Mouse (Mus musculus): ENCODE results near the gene Ddx5.
"Not testable (repeated sequence)": the region's sequence is repeated elsewhere in the genome, so short reads cannot be mapped to it uniquely, and the experiment has no call there.

Ddx5 gene

DNA sequence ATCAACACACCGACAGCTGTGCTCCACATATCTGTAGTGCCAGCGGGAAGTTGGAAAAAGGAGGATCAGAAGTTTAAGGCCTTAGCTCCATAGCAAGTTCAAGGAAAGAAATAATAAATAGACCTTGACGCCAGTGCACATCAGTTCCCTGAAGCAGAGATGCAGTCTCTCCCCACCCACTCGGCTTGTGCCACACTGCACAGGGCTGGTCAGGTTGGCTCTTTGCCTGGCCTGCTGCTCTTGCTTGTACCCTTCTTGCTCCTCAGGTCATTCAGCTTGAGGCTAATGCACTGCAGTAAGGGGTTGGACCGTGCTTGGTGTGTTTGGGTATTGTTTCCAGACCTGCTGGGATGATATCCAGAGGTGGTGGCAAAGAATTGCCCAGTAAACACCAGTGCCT, 28.5 kb downstream of the Ddx5 start:
- DNase-seq, result no peak

GRCm38 (mm10) chr11:106759028-106759427, 30.0 kb downstream of the Ddx5 start:
- no peak for DNase-seq

GRCm38 (mm10) chr11:106755583-106755982, 33.4 kb downstream of the Ddx5 start:
- no peak for DNase-seq

- DNase-seq, result no peak
Measured at GRCm38 (mm10) chr11:106753314-106753713, 35.7 kb downstream of the Ddx5 start.

DNA sequence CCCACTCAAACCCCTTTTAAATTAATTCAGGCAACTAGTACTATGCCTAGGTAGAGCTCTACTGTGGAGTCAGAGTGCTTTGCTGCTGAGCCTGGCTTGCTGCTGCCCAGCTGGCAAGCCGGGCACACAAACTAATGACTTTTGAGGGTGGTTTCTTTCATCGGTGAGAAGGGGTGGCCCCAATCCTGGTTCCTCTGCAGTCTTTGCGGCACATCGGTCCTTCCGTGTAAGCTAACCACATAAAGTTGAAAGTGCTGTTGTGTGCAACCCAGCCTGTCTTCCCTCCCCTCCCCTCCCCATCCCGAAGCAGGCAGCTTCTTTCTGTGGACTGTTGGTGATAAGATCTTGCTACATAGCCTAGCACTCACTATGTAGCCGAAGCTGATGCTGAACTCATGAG, 36.9 kb downstream of the Ddx5 start:
- DNase-seq, result no peak

- DNase-seq, result no peak
Measured at GRCm38 (mm10) chr11:106751039-106752018, 37.7 kb downstream of the Ddx5 start, which contains the start of gene Milr1. Gene Milr1, plus strand, starts transcription at chr11:106751226.

- DNase-seq, result no peak
Measured at GRCm38 (mm10) chr11:106750121-106750751, 38.7 kb downstream of the Ddx5 start, which contains the start of gene Pecam1. Gene Pecam1, minus strand, starts transcription at chr11:106750628.

DNA sequence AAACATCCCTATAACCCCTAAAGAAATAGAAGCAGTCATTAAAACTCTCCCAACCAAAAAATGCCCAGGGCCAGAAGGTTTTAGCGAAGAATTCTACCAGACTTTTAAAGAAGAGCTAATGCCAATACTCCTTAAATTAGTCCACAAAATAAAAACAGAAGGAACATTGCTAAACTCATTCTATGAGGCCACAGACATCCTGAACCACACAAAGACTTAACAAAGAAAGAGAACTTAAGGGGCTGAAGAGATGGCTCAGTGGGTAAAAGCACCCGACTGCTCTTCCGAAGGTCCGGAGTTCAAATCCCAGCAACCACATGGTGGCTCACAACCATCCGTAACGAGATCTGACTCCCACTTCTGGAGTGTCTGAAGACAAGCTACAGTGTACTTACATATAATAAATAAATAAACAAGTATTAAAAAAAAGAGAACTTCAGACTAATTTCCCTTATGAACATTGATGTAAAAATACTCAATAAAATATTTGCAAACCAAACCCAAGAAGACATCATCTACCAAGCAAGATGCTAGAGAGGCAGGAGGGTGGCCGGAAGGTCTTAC, 39.3 kb downstream of the Ddx5 start:
- not testable (repeated sequence) for DNase-seq

- no peak for DNase-seq
Measured at GRCm38 (mm10) chr11:106744949-106745348, 44.0 kb downstream of the Ddx5 start.

DNA sequence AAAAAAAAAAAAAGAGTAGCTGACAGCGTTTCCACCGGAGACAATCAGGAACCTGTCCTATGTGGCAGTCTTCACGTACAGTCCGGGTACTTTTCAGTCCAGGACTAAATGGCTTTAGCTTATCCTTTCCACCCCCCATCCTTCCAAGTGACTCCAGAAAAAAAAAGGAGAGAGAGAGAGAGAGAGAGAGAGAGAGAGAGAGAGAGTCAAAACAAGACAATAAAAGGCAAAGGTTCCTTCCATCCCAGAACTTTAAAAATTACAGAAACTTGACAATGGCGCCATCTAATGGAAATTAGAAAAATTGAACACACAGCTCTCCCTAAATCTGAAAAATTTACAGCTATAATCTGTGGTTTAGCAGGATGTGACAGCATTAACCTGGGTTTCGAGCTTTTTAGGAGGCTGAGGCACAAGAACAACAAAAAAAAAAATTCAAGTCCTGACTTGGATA, 46.6 kb downstream of the Ddx5 start:
- no peak for DNase-seq

DNA sequence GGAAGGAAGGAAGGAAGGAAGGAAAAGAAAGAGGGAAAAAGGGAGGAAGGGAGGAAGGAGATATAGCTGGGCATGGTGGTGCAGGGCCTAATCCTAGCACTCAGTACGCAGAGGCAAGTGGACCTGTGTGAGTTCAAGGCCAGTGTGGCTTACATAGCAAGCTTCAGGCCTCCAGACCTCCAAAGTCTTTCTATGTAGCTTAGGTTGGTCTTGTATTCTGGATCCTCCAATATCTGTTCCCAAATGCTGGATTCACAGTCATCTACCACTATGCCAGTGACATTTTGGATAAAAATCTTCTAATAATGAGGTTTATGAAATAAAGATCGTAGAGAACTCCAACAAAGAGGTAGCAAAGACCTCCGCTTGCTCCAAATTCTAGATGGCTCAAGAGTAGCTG, 47.2 kb downstream of the Ddx5 start:
- no peak for DNase-seq

DNA sequence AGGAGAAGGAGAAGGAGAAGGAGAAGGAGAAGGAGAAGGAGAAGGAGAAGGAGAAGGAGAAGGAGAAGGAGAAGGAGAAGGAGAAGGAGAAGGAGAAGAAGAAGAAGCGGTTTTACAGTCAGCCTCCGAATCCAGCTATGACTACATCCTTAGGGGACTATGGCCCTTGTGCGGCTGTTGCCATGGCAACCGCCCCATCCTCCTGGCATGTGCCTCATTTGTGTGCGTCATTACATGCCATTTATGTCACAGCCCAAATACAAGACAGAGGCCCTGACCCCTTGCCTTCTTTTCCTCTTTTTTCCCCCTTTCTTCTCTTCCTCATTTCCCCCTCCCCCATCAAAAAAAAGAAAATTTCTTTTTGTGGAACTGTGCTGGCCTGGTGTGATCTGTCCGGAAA, 47.8 kb downstream of the Ddx5 start:
- peak; percentile 35 for DNase-seq

DNA sequence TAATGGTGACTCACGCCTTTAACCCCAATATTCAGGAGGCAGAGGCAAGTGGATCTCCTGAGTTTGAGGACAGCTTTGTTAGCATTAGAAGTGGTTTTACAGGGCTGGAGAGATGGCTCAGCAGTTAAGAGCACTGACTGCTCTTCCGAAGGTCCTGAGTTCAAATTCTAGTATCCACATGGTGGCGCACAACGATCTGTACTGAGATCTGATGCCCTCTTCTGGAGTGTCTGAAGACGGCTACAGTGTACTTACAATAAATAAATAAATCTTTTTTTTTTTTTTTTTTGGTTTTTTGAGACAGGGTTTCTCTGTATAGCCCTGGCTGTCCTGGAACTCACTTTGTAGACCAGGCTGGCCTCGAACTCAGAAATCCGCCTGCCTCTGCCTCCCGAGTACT, 48.3 kb downstream of the Ddx5 start:
- DNase-seq, result not testable (repeated sequence)

- DNase-seq, result no peak
Measured at GRCm38 (mm10) chr11:106739116-106739515, 49.9 kb downstream of the Ddx5 start.

DNA sequence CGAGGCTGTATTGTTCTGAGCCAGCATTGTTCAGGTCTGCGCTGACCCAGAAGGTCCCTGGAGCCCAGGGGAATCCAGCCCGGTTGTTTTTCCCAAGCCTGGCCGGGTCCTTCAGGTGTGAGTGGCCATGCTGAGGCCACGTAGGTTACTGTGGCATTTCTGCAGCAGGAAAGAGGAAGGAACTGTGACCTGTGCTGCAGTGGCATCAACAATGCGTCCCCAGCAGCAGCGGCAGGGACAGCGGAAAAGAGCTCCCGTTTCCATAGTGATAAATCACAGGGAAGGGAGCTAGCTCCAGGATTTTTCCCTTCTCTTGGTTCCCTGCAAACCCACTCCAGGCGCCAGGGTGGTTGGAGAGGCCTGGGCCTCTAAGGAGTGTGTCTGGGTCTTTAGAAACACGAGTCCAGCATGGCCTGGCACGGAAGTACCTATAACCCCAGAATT, 51.8 kb downstream of the Ddx5 start:
- peak; percentile 56 for DNase-seq

DNA sequence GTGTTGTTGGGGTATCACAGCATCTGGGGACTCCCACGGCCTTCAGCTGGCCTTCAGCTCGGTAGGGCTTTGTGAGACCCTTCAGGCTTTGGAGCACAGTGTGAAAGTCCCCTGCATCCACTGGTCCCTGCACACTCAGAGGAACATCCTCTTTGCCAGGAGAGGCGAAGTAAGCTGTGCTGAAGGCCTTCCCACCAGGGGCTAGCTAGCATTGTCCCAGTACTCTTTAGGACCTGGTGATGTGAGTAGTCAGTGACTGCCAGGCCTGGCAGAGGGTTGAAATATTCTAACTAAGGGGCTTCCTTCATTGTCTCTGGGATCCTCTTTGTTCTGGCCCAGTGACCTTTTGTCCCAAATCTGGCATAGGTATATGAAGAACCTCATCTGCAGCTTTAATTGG, 52.4 kb downstream of the Ddx5 start:
- no peak for DNase-seq

GRCm38 (mm10) chr11:106730714-106731113, 58.3 kb downstream of the Ddx5 start:
- no peak for DNase-seq

Data from right cerebral cortex, postnatal 4 days (tissue).